Mouse (Mus musculus): ENCODE measurements around the gene Ier2. TPM values are rescaled to one million over a fixed set of nuclear protein-coding genes. Genes with fewer than 3 reads are reported as not detected.

Gene Ier2
- total and polyA plus RNA-seq, 2 experiments from 2014 or later = 3.9 to 14.7 TPM

- Histone ChIP-seq H3K9ac (replicated peaks; ENCODE audit: low read length, poor library complexity, severe bottlenecking) (no peak overlapping the region), H3K4me2 (ENCODE audit: low read depth, low read length, poor library complexity, severe bottlenecking) (no peak overlapping the region), H3K27ac (ENCODE audit: low read depth, low read length) (no peak overlapping the region), H3K36me3 (ENCODE audit: insufficient read depth, low read length) (no peaks in the 10 kb centered on the region), H3K4me3 (ENCODE audit: low read depth, low read length) (no peak overlapping the region), H3K9me3 (ENCODE audit: low read length) (no peaks in the 10 kb centered on the region), H3K27me3 (ENCODE audit: insufficient read depth, low read length) (peaks cover 9% of the 10 kb centered on the region; the same call in 1 of the 2 replicates), H3K4me1 (ENCODE audit: insufficient read depth, low read length) (peaks cover 11% of the 10 kb centered on the region; the same call in 1 of the 2 replicates)
- ATAC-seq (ENCODE audit: low FRiP score) (no peak), DNase-seq (ENCODE audit: low spot score) (no peak)
- no peak for TF ChIP-seq CTCF (IDR thresholded peaks at IDR 0.05)
These were observed 5.4 kb downstream of the Ier2 start for GRCm38 (mm10) chr8:84657203-84657602.

GRCm38 (mm10) chr8:84656641-84657126 lies 6.0 kb downstream of the Ier2 start:
- no peak for TF ChIP-seq CTCF (IDR thresholded peaks at IDR 0.05)
- no peak overlapping the region for H3K9ac ChIP-seq (replicated peaks; ENCODE audit: low read length, poor library complexity, severe bottlenecking)
- H3K4me3 ChIP-seq (ENCODE audit: low read depth, low read length) = peak overlapping the region; percentile 25
- peak overlapping the region; percentile 46 for H3K4me2 ChIP-seq (ENCODE audit: low read depth, low read length, poor library complexity, severe bottlenecking)
- 4% methylated on average over 23 of the region's 23 CpGs for WGBS
- peaks cover 11% of the 10 kb centered on the region; the same call in 1 of the 2 replicates for H3K4me1 ChIP-seq (ENCODE audit: insufficient read depth, low read length)
- DNase-seq (ENCODE audit: low spot score) = peak; percentile 34
- H3K36me3 ChIP-seq (ENCODE audit: insufficient read depth, low read length) = no peaks in the 10 kb centered on the region
- no peak; the same call in 1 of the 2 replicates for ATAC-seq (ENCODE audit: low FRiP score)
- peaks cover 9% of the 10 kb centered on the region; the same call in 1 of the 2 replicates for H3K27me3 ChIP-seq (ENCODE audit: insufficient read depth, low read length)
- H3K27ac ChIP-seq (ENCODE audit: low read depth, low read length) = peak overlapping the region; percentile 27; the same call in 1 of the 2 replicates
- H3K9me3 ChIP-seq (ENCODE audit: low read length) = no peaks in the 10 kb centered on the region

GRCm38 (mm10) chr8:84656191-84656525 lies 6.5 kb downstream of the Ier2 start:
- Histone ChIP-seq H3K9ac (replicated peaks; ENCODE audit: low read length, poor library complexity, severe bottlenecking) (no peak overlapping the region; the same call in 1 of the 2 replicates), H3K27ac (ENCODE audit: low read depth, low read length) (peak overlapping the region; percentile 27), H3K4me1 (ENCODE audit: insufficient read depth, low read length) (peaks cover 11% of the 10 kb centered on the region; the same call in 1 of the 2 replicates), H3K4me3 (ENCODE audit: low read depth, low read length) (peak overlapping the region; percentile 25), H3K27me3 (ENCODE audit: insufficient read depth, low read length) (peaks cover 9% of the 10 kb centered on the region; the same call in 1 of the 2 replicates), H3K9me3 (ENCODE audit: low read length) (no peaks in the 10 kb centered on the region), H3K4me2 (ENCODE audit: low read depth, low read length, poor library complexity, severe bottlenecking) (peak overlapping the region; percentile 46), H3K36me3 (ENCODE audit: insufficient read depth, low read length) (no peaks in the 10 kb centered on the region)
- no peak for DNase-seq (ENCODE audit: low spot score)
- no peak for TF ChIP-seq CTCF (IDR thresholded peaks at IDR 0.05)
- 2% methylated on average over 10 of the region's 10 CpGs for WGBS
- no peak for ATAC-seq (ENCODE audit: low FRiP score)

GRCm38 (mm10) chr8:84655336-84656190 lies 7.1 kb downstream of the Ier2 start:
- peak overlapping the region; percentile 46 for H3K4me2 ChIP-seq (ENCODE audit: low read depth, low read length, poor library complexity, severe bottlenecking)
- peaks cover 11% of the 10 kb centered on the region; the same call in 1 of the 2 replicates for H3K4me1 ChIP-seq (ENCODE audit: insufficient read depth, low read length)
- peak overlapping the region; percentile 25 for H3K4me3 ChIP-seq (ENCODE audit: low read depth, low read length)
- H3K36me3 ChIP-seq (ENCODE audit: insufficient read depth, low read length) = no peaks in the 10 kb centered on the region
- H3K9ac ChIP-seq (replicated peaks; ENCODE audit: low read length, poor library complexity, severe bottlenecking) = no peak overlapping the region; the same call in 1 of the 2 replicates
- DNase-seq (ENCODE audit: low spot score) = peak; percentile 82
- TF ChIP-seq CTCF (IDR thresholded peaks at IDR 0.05) = no peak
- peak overlapping the region; percentile 27 for H3K27ac ChIP-seq (ENCODE audit: low read depth, low read length)
- H3K27me3 ChIP-seq (ENCODE audit: insufficient read depth, low read length) = peaks cover 9% of the 10 kb centered on the region; the same call in 1 of the 2 replicates
- WGBS = 5% methylated on average over 14 of the region's 15 CpGs
- no peaks in the 10 kb centered on the region for H3K9me3 ChIP-seq (ENCODE audit: low read length)
- peak; percentile 72 for ATAC-seq (ENCODE audit: low FRiP score)

- DNase-seq (ENCODE audit: low spot score) = no peak
- Histone ChIP-seq H3K36me3 (ENCODE audit: insufficient read depth, low read length) (no peaks in the 10 kb centered on the region), H3K4me3 (ENCODE audit: low read depth, low read length) (no peak overlapping the region), H3K27me3 (ENCODE audit: insufficient read depth, low read length) (peaks cover 6% of the 10 kb centered on the region; the same call in 1 of the 2 replicates), H3K27ac (ENCODE audit: low read depth, low read length) (0 out of 2 replicates have a peak overlapping the region, but pooled peaks have one; percentile 27), H3K4me2 (ENCODE audit: low read depth, low read length, poor library complexity, severe bottlenecking) (no peak overlapping the region), H3K9ac (replicated peaks; ENCODE audit: low read length, poor library complexity, severe bottlenecking) (no peak overlapping the region), H3K4me1 (ENCODE audit: insufficient read depth, low read length) (peaks cover 11% of the 10 kb centered on the region; the same call in 1 of the 2 replicates), H3K9me3 (ENCODE audit: low read length) (no peaks in the 10 kb centered on the region)
- no peak for ATAC-seq (ENCODE audit: low FRiP score)
- 37% methylated on average over 4 of the region's 4 CpGs for WGBS
- peak; percentile 38 for TF ChIP-seq CTCF (IDR thresholded peaks at IDR 0.05)
These were observed 8.1 kb downstream of the Ier2 start for GRCm38 (mm10) chr8:84654597-84654996.
